Mouse (Mus musculus) left cerebral cortex, postnatal 10 days (tissue): ENCODE results near the gene Eif4h. TPM values are rescaled to one million over a fixed set of nuclear protein-coding genes. Genes with fewer than 3 reads are reported as not detected.

Source experiments
- DNase-seq, 2 experiments: peaks; one replicate each; pipeline ENCODE4 v3.0.0; 2021 to 2022; ENCODE audit warnings: low spot score in 2 of 2, mixed read lengths in 1 of 2; ENCODE audit errors: extremely low spot score in 1 of 2
- intact Hi-C: fragments of 180-260 bp; cut with DNase I; formaldehyde crosslinking; loops from one replicate; pipeline ENCODE4 v1.15.1; 2025
- total RNA-seq, 2 experiments: library from RNA; stranded (reverse); gene quantifications; 2 replicates each; pipeline ENCODE4 v1.2.3; 2021

The Eif4h gene
- total RNA-seq, 2 experiments from 2014 or later, result 298 to 310 TPM

- no peak for DNase-seq
- intact Hi-C loops, result no loop called here
Observed at GRCm38 (mm10) chr5:134614802-134615201, 24.5 kb downstream of the Eif4h start, which contains the start of gene Lat2. Gene Lat2 (minus strand): TSS chr5:134615025.

- intact Hi-C loops, result no loop called here
- DNase-seq, result no peak
Observed at GRCm38 (mm10) chr5:134614296-134614695, 25.0 kb downstream of the Eif4h start.

DNA sequence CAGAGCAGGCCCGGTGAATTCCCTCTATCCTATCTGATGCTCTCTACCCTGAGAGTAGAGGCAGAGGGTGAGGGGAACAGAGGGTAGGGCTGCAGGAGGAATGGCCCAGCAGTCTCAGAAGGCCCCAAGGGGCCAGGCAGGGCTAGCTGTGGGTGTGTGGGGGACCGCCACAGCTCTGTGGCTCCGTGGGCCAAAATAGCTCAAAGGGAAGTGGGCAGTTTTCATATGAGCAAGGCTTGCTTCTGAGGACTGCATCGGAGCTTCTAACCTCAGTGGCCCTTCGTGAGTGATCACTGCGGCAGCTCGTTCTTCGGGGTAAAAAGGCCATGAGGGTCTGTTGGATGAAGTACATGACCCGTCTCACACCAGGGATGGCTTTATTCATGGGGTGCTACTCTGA is 25.6 kb downstream of the Eif4h start:
- no peak for DNase-seq
- intact Hi-C loops, result no loop called here

GRCm38 (mm10) chr5:134611810-134612521 is 27.3 kb downstream of the Eif4h start:
- DNase-seq, result no peak
- intact Hi-C loops, result no loop called here

- intact Hi-C loops, result no loop called here
- no peak for DNase-seq
Observed at GRCm38 (mm10) chr5:134609916-134610643, 29.2 kb downstream of the Eif4h start.

DNA sequence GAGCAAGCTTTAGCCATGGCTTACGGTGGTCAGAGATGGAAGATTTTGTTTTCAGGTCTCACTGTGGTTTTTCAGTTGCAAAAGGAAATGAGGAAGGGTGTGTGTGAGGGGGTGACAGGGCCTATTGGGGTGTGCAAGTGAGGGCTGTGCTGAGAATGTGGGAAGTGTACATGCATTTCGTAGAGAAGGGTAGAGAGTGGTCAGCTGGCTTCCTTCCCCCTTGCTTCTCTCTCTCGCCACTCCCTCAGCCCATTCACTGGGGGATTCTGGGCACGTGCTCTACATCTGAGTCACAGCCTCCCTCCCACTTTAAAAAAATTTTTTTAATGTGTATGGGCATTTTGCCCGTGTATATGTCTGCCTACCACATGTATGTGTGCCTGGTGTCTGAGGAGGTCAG is 32.2 kb downstream of the Eif4h start:
- DNase-seq, result no peak
- intact Hi-C loops, result no loop called here

GRCm38 (mm10) chr5:134606314-134606713 is 33.0 kb downstream of the Eif4h start:
- DNase-seq, result no peak
- intact Hi-C loops, result no loop called here

- no peak for DNase-seq
- intact Hi-C loops, result no loop called here
Observed at GRCm38 (mm10) chr5:134604376-134604775, 34.9 kb downstream of the Eif4h start.

- peak in 1 of 2 experiments; percentile 63 for DNase-seq
- intact Hi-C loops, result no loop called here
Observed at GRCm38 (mm10) chr5:134597711-134598110, 41.6 kb downstream of the Eif4h start.

DNA sequence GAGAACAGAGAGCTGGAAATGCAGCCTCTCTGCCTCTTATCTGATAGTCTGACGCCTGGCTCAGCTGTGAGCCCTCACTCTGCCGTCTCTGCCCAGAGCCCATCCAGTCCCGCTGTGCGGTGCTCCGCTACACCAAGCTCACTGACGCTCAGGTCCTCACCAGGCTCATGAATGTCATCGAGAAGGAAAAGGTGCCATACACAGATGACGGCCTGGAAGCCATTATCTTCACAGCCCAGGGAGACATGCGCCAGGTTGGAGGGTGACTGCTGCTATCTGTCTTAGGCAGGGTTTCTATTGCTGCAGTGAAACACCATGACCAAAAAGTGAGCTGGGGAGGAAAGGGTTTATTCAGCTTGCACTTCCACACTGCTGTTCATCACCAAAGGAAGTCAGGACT is 46.2 kb downstream of the Eif4h start:
- no peak for DNase-seq
- intact Hi-C loops, result no loop called here

DNA sequence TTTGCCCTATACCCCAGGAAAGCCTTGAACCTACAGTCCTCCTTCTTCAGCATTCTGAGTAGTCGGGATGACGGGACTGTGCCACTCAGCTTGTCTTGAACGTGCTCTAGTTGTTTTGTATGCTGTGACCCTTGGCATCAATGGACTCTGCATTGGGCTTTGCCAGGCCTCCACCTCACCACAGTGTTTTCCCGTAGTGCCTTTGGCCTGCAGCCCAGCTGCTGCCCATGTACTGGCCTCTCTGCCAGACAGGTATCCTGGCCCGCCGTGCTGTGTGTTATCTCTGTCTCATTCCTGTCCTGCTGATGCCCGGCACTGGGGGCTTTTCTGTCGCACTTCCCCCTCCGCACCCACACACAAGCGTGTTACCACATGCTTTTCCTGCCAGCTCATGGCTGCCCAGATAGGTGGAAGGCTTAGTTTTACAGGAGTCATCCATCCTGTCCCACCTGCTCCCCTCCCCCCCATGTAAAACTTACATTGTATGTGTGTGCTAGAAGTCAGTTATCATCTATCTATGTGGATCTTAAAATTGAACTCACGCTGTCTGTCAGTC is 47.2 kb downstream of the Eif4h start:
- intact Hi-C loops, result no loop called here
- no peak for DNase-seq

- intact Hi-C loops, result no loop called here
Observed at GRCm38 (mm10) chr5:134589900-134590299, 49.4 kb downstream of the Eif4h start.

GRCm38 (mm10) chr5:134584798-134585197 is 54.5 kb downstream of the Eif4h start:
- no peak for DNase-seq
- intact Hi-C loops, result no loop called here

More at GRCm38 (mm10) chr5:134589900-134590299, 49.4 kb downstream of the Eif4h start:
- no peak for DNase-seq

GRCm38 (mm10) chr5:134583884-134584213 is 55.4 kb downstream of the Eif4h start:
- intact Hi-C loops, result loop anchor here (2.0 kb wide), 1 partner anchor 89 kb away; no protein-coding TSS in a partner anchor
- DNase-seq, result no peak

DNA sequence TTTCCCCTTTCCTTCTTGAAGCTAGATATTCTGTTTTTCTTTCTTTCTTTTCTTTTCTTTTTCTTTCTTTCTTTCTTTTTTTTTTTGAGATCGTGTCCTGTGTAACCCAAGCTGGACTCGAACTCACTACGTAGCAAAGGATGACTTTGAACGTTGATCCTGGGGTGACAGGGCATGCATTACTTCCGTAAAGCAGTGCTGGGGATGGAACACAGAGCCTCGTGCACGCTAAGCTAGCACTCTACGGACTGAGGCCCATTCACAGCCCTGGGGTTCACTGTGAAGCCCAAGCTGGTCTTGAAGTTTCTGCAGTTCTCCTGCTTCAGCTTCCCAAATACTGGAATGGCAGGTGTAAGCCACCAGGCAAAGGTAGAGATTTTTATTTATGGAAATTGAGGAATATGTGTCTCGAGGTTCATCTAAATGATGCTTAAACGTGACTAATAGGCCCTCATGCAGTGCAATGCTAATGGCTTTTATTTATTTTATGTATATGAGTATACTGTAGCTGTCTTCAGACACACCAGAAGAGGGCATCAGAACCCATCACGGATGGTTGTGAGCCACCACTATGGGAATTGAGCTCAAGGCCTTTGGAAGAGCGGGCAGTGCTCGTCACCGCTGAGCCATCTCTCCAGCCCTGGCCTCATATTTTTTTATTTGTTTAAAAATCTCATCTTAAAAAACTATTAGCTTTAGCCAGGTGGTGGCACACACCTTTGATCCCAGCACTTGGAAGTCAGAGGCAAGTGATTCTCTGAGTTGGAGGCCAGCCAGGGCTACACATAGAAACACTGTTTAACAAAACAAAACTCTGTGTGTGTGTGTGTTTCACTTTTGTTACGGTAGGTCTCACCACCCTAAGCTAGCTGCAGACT is 56.0 kb downstream of the Eif4h start:
- intact Hi-C loops, result loop anchor here (2.0 kb wide), 1 partner anchor 88 kb away; no protein-coding TSS in a partner anchor

DNA sequence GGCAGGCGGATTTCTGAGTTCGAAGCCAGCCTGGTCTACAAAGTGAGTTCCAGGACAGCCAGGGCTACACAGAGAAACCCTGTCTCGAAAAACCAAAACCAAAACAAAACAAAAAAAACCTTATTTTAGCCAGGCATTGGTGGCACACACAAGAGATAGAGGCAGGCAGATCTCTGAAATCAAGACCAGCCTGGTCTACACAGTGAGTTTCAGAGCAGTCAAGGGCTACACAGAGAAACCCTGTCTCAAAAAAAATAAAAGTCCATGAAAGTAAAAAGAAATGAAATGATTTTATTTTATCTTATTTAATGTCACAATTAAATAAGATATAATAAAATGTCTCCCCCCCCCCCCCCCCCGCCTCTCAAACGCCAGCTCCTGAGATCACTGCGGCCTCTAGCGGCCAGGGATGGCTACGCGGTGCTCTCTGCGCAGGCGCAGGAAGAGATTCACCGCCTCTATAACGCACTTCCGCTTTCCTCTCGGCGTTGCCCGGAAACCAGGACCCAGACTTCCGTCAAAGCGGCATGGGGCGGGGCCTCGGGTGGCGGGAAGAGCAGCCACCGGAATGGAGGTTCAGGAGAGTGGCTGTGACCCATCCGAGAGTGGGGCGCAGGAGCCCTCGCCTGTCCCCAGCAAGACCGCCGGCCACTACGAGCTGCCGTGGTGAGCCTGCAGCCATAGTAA is 56.9 kb downstream of the Eif4h start:
- intact Hi-C loops, result loop anchor here (2.0 kb wide), 1 partner anchor 88 kb away; no protein-coding TSS in a partner anchor
- DNase-seq, result peak; percentile 96 to 97

More for the DNA sequence above, 56.0 kb downstream of the Eif4h start:
- DNase-seq, result no peak

DNA sequence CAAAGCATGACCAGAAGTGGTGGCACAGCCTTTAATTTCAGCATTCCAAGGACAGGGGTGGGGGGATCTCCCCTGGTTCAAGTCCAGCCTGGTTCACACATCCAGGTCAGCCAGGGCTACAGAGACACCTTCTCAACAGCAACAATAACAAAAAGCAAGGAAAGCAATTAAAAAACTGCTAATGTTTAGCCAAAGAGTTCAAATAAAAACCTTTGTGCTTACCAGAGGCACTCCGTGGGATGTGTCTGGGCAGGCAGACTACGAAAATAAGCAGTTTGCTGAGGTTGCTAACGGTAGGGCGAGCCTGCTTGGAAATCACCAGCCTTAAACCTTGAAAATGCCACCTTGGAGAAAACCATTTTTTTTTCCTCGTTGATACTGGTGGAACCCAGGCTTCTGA is 58.1 kb downstream of the Eif4h start, which contains the start of gene Rfc2:
Gene Rfc2 (plus strand): TSS at position 221 of the 400 bp plus-strand sequence.
- intact Hi-C loops, result no loop called here
- DNase-seq, result no peak

GRCm38 (mm10) chr5:134579135-134579534 is 60.2 kb downstream of the Eif4h start:
- intact Hi-C loops, result no loop called here
- no peak for DNase-seq
